Mouse (Mus musculus) forelimb bud, embryonic 11.5 days (tissue): ENCODE data around the gene Vwa1.
"Not testable (repeated sequence)": the region's sequence is repeated elsewhere in the genome, so short reads cannot be mapped to it uniquely, and the experiment has no call there.

Source experiments
- DNase-seq: peaks from one replicate; pipeline ENCODE4 v3.0.0-alpha.2; 2012; ENCODE audit warnings: low read depth, low spot score

Gene Vwa1

GRCm38 (mm10) chr4:155774280-155774754, at the start of gene Vwa1:
Vwa1 (minus strand) TSS chr4:155774698.
- DNase-seq, result peak; percentile 85

GRCm38 (mm10) chr4:155823443-155823842, 48.9 kb upstream of the Vwa1 start:
- DNase-seq, result no peak

GRCm38 (mm10) chr4:155821025-155821424, 46.5 kb upstream of the Vwa1 start:
- no peak for DNase-seq

GRCm38 (mm10) chr4:155817533-155817932, 43.0 kb upstream of the Vwa1 start:
- DNase-seq, result no peak

- no peak for DNase-seq
Observed at GRCm38 (mm10) chr4:155812665-155813181, 38.2 kb upstream of the Vwa1 start.

GRCm38 (mm10) chr4:155811929-155812664, 37.6 kb upstream of the Vwa1 start, which contains the start of gene Ccnl2:
Ccnl2 (plus strand) TSS chr4:155812489.
- DNase-seq, result peak; percentile 94

- no peak for DNase-seq
Observed at GRCm38 (mm10) chr4:155807841-155808240, 33.3 kb upstream of the Vwa1 start.

GRCm38 (mm10) chr4:155803340-155804041, 29.0 kb upstream of the Vwa1 start:
- peak; percentile 95 for DNase-seq

- no peak for DNase-seq
Observed at GRCm38 (mm10) chr4:155802741-155803339, 28.3 kb upstream of the Vwa1 start, which contains the start of gene Mrpl20. Mrpl20 (plus strand) TSS chr4:155802878.

GRCm38 (mm10) chr4:155802075-155802474, 27.6 kb upstream of the Vwa1 start:
- DNase-seq, result no peak

GRCm38 (mm10) chr4:155793730-155794129, 19.2 kb upstream of the Vwa1 start:
- no peak for DNase-seq

- DNase-seq, result no peak
Observed at GRCm38 (mm10) chr4:155791240-155791933, 16.9 kb upstream of the Vwa1 start.

- DNase-seq, result no peak
Observed at GRCm38 (mm10) chr4:155790650-155791161, 16.2 kb upstream of the Vwa1 start.

GRCm38 (mm10) chr4:155790021-155790489, 15.6 kb upstream of the Vwa1 start, which contains the start of gene Ankrd65:
Ankrd65 (plus strand) TSS chr4:155790439.
- no peak for DNase-seq

GRCm38 (mm10) chr4:155788833-155789232, 14.3 kb upstream of the Vwa1 start:
- not testable (repeated sequence) for DNase-seq

GRCm38 (mm10) chr4:155788300-155788699, 13.8 kb upstream of the Vwa1 start:
- DNase-seq, result no peak

- DNase-seq, result no peak
Observed at GRCm38 (mm10) chr4:155785819-155786218, 11.3 kb upstream of the Vwa1 start, which contains the start of gene Tmem88b. Tmem88b (minus strand) TSS chr4:155785874.

- DNase-seq, result no peak
Observed at GRCm38 (mm10) chr4:155785246-155785645, 10.7 kb upstream of the Vwa1 start.

GRCm38 (mm10) chr4:155784081-155784701, 9.7 kb upstream of the Vwa1 start:
- DNase-seq, result peak; percentile 74

- no peak for DNase-seq
Observed at GRCm38 (mm10) chr4:155783486-155784080, 9.1 kb upstream of the Vwa1 start.
